Mouse (Mus musculus): ENCODE measurements around the gene Cdk12. TPM values are rescaled to one million over a fixed set of nuclear protein-coding genes. Genes with fewer than 3 reads are reported as not detected.
"Not testable (repeated sequence)": the region's sequence is repeated elsewhere in the genome, so short reads cannot be mapped to it uniquely, and the experiment has no call there.

Cdk12 gene
- total RNA-seq, 1 experiment from 2014 or later = 73.3 TPM

DNA sequence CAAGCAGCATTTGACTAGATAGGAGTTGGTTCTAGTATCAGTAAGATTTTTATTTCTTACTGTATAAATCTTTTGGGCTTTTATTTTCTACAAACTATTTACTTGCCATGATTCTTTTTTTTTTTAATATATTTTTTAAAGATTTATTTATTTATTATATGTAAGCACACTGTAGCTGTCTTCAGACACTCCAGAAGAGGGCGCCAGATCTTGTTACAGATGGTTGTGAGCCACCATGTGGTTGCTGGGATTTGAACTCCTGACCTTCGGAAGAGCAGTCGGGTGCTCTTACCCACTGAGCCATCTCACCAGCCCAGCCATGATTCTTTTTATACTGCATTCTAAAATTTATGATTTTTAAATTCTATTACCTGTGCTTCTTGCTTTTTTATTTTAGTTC is 40.1 kb downstream of the Cdk12 start:
- ATAC-seq (replicated peaks in 1 of 2; ENCODE audit: insufficient read depth in 1 of 2, low FRiP score in 2 of 2, low TSS enrichment in 1 of 2, low read depth in 1 of 2, poor library complexity in 2 of 2, severe bottlenecking in 2 of 2) = not testable (repeated sequence)

DNA sequence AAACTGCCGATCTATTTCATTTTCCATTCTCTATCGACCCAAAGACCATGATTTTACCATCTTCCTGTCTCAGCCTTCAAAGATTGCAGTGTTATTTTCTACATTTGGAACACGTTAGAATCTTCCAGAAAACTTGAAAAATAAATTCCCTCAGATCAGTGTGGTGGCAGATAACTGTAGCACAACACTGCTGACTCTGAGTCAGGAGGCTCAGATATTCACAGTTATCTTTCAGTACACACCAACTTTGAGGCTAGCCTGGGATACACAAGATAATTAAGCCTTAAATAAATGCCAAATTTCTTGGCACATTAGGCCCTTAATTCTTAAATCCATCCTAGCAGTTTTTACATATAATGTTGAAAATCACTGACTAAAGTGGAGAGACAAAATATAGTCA is 41.6 kb downstream of the Cdk12 start:
- no peak for ATAC-seq (replicated peaks in 1 of 2; ENCODE audit: insufficient read depth in 1 of 2, low FRiP score in 2 of 2, low TSS enrichment in 1 of 2, low read depth in 1 of 2, poor library complexity in 2 of 2, severe bottlenecking in 2 of 2)

- no peak for ATAC-seq (replicated peaks in 1 of 2; ENCODE audit: insufficient read depth in 1 of 2, low FRiP score in 2 of 2, low TSS enrichment in 1 of 2, low read depth in 1 of 2, poor library complexity in 2 of 2, severe bottlenecking in 2 of 2)
Observed at GRCm38 (mm10) chr11:98247325-98247724, 44.5 kb downstream of the Cdk12 start.

DNA sequence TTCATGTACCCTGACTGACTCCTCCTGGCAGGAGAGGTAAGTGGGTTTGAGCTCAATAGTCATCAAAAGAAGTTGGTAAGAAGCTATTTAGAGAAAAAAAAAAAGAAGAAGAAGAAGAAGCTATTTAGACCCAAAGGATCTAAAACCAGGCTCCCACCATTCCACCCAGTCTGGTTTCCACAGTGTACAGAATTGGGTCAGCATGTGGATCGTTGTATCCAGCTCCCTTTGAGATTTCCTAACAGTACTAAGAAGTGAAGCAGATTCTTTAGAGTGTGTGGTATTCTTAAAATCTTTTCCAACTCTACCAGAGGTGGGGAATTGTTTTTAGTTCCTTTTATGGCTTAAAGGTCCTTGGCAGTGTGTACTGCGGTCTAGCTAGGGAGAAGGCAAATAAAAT is 50.9 kb downstream of the Cdk12 start:
- no peak for ATAC-seq (replicated peaks in 1 of 2; ENCODE audit: insufficient read depth in 1 of 2, low FRiP score in 2 of 2, low TSS enrichment in 1 of 2, low read depth in 1 of 2, poor library complexity in 2 of 2, severe bottlenecking in 2 of 2)

DNA sequence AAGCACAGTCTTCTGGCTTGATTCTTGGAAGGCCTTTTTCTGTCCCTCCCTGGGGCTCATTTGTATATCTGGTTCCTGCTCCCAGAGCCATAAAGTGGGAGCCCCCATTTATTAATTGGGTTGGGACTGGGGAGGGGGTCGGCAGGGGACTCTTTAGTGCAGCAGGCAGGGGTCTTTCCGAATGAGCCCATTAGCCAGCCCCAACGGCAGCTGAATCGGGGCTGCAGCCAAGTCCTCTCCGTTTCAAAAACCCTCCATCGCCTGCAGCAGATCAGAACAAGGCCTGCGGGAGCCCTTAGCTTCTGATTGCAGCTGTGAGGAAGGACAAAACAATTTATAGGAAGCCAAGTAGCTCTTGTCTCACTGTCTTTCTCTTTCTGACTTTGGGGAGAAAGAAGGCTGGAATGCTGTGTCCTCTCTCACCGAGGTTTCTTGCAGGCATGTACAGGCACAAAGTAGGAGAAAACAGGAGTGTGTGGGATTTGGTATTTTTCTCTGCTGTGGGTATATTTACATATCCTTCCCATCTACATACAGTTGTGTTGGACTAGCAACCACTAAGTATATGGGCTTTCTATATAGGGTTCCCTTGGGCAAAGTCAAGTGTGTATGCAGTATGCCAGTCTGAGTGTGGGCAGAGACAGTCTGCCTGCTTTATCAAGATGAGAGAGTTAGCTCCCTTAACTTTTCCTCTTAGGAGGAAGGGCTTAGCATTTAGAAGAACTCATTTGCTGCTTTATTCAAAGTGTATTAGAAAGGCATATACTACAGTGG is 58.0 kb downstream of the Cdk12 start:
- ATAC-seq (replicated peaks in 1 of 2; ENCODE audit: insufficient read depth in 1 of 2, low FRiP score in 2 of 2, low TSS enrichment in 1 of 2, low read depth in 1 of 2, poor library complexity in 2 of 2, severe bottlenecking in 2 of 2) = no peak

DNA sequence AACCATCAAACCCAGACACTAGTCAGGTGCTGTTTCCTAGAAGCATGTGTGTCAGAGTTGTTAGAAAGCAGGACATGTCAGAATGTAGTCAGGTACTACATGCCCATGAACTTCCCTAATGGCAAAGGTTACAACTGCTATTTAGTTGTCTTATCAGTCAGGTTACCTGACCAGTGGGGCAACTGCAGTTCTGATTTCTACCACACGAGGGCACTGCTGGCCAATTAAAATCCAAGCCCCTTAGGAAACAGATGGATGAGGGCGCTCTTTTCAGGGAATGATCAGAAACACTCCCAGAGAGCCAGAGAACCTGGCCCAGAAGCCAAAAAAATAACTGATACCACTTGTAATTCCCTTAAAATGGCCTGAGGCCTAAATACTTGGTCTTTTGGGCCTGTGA is 62.2 kb downstream of the Cdk12 start:
- ATAC-seq (replicated peaks in 1 of 2; ENCODE audit: insufficient read depth in 1 of 2, low FRiP score in 2 of 2, low TSS enrichment in 1 of 2, low read depth in 1 of 2, poor library complexity in 2 of 2, severe bottlenecking in 2 of 2) = peak in 1 of 2 experiments; percentile 56; a peak in 2 of 4 replicates

DNA sequence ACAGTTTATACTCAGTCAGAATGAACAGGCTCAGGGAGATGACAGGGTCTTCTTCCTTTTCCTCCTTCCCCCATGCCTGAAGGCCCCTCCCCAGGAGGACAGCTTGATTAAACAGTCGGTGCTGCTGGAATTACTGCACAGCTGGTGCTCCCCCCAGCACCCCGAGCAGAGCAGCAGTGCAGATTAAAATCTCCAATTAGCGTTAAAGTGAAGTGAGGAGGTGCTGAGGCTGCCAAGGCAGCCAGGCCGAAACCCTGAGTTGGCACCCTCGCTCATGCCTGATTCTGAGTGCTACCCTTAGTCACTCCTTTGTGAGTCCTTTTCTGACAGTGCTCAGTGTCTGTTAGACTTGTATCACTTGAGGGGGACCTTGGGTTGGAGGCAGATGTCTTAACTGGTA is 63.0 kb downstream of the Cdk12 start:
- ATAC-seq (replicated peaks in 1 of 2; ENCODE audit: insufficient read depth in 1 of 2, low FRiP score in 2 of 2, low TSS enrichment in 1 of 2, low read depth in 1 of 2, poor library complexity in 2 of 2, severe bottlenecking in 2 of 2) = no peak

GRCm38 (mm10) chr11:98266699-98267402 is 64.0 kb downstream of the Cdk12 start:
- ATAC-seq (replicated peaks in 1 of 2; ENCODE audit: insufficient read depth in 1 of 2, low FRiP score in 2 of 2, low TSS enrichment in 1 of 2, low read depth in 1 of 2, poor library complexity in 2 of 2, severe bottlenecking in 2 of 2) = no peak

DNA sequence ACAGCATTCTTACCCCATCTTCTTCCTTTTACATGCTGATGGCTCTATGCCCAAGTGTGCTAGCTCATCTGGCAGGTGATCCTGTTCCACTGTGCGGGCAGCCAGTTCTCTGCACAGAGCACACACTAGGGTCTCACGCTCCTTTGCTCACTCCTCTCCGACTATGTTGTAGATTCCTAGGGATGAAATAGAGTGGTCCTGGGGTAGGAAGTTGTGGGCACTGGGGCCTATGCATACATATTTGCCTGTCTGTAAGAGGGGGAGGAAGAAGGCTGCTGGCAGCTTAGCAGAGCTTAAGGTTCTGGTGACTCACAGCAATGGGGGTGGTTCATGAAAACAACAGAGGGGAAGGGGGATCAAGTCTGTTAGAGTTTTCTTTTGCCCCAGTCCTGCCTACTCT is 67.2 kb downstream of the Cdk12 start:
- ATAC-seq (replicated peaks in 1 of 2; ENCODE audit: insufficient read depth in 1 of 2, low FRiP score in 2 of 2, low TSS enrichment in 1 of 2, low read depth in 1 of 2, poor library complexity in 2 of 2, severe bottlenecking in 2 of 2) = no peak

DNA sequence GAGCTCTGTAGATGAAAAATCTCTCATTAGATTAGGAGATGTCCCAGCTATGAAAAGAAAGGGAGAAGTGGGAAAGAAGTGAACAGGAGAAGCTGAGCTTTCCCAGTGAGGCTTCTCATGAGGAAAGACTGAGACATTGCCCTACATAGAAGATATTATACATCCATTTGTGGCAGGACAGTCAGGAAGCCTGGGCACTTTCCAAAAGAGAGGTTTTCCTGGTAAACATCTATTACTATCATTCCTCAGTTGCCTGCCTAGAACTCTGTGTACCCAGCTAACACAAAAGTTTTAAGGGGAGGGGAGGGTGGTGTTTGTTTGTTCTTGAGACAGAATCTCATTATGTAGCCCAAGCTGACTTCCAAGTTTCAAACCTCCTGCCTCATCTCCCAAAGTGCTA is 67.6 kb downstream of the Cdk12 start:
- ATAC-seq (replicated peaks in 1 of 2; ENCODE audit: insufficient read depth in 1 of 2, low FRiP score in 2 of 2, low TSS enrichment in 1 of 2, low read depth in 1 of 2, poor library complexity in 2 of 2, severe bottlenecking in 2 of 2) = no peak

GRCm38 (mm10) chr11:98283740-98284139 is 80.9 kb downstream of the Cdk12 start:
- ATAC-seq (replicated peaks in 1 of 2; ENCODE audit: insufficient read depth in 1 of 2, low FRiP score in 2 of 2, low TSS enrichment in 1 of 2, low read depth in 1 of 2, poor library complexity in 2 of 2, severe bottlenecking in 2 of 2) = no peak

- ATAC-seq (replicated peaks in 1 of 2; ENCODE audit: insufficient read depth in 1 of 2, low FRiP score in 2 of 2, low TSS enrichment in 1 of 2, low read depth in 1 of 2, poor library complexity in 2 of 2, severe bottlenecking in 2 of 2) = peak; percentile 65 to 86
Observed at GRCm38 (mm10) chr11:98284230-98284629, 81.4 kb downstream of the Cdk12 start.

GRCm38 (mm10) chr11:98285368-98285767 is 82.5 kb downstream of the Cdk12 start:
- no peak for ATAC-seq (replicated peaks in 1 of 2; ENCODE audit: insufficient read depth in 1 of 2, low FRiP score in 2 of 2, low TSS enrichment in 1 of 2, low read depth in 1 of 2, poor library complexity in 2 of 2, severe bottlenecking in 2 of 2)

- ATAC-seq (replicated peaks in 1 of 2; ENCODE audit: insufficient read depth in 1 of 2, low FRiP score in 2 of 2, low TSS enrichment in 1 of 2, low read depth in 1 of 2, poor library complexity in 2 of 2, severe bottlenecking in 2 of 2) = no peak
Observed at GRCm38 (mm10) chr11:98287531-98287930, 84.7 kb downstream of the Cdk12 start.

DNA sequence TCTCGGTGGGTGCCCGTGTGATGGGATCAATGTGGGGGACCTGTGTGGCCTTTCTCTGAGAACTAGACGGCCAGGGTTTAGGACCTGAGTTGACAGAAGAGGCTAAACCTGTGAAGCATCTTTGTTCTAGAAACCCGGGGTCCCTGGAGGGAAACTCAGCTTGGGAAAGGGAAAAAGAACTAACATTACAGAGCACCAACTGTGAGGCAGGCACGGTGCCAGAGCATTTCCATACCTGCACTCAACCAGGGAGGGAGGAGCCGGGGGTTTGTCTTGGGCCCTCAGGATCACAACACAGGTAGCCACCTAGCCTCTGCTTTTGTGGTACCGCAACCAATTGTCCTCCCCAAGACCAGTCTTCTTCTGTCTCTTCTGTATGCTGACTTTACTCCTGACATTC is 85.1 kb downstream of the Cdk12 start:
- no peak for ATAC-seq (replicated peaks in 1 of 2; ENCODE audit: insufficient read depth in 1 of 2, low FRiP score in 2 of 2, low TSS enrichment in 1 of 2, low read depth in 1 of 2, poor library complexity in 2 of 2, severe bottlenecking in 2 of 2)

GRCm38 (mm10) chr11:98289873-98290272 is 87.0 kb downstream of the Cdk12 start:
- no peak for ATAC-seq (replicated peaks in 1 of 2; ENCODE audit: insufficient read depth in 1 of 2, low FRiP score in 2 of 2, low TSS enrichment in 1 of 2, low read depth in 1 of 2, poor library complexity in 2 of 2, severe bottlenecking in 2 of 2)

DNA sequence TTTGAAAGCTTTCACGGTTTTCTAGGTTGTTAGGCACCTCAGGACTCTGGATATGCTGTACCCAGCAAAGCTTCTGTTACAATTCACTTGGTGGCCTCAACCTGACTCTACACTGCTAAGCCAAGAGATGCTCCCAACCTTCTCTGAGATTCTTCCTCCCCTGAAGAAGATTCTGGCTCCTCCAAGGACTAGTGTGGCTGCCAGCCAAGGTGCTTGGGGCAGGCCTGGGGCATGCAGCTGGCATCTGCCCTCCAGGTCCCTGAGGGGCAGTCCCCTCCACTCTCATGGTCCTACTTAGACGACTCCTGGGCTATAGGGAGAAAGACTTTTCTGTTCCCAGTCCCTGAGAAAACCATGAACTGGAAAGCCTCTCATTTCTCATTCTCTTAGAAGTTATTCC is 88.0 kb downstream of the Cdk12 start:
- no peak for ATAC-seq (replicated peaks in 1 of 2; ENCODE audit: insufficient read depth in 1 of 2, low FRiP score in 2 of 2, low TSS enrichment in 1 of 2, low read depth in 1 of 2, poor library complexity in 2 of 2, severe bottlenecking in 2 of 2)

GRCm38 (mm10) chr11:98293070-98293469 is 90.2 kb downstream of the Cdk12 start:
- ATAC-seq (replicated peaks in 1 of 2; ENCODE audit: insufficient read depth in 1 of 2, low FRiP score in 2 of 2, low TSS enrichment in 1 of 2, low read depth in 1 of 2, poor library complexity in 2 of 2, severe bottlenecking in 2 of 2) = no peak
